Mouse (Mus musculus): ENCODE results near the gene Xrcc3.

Gene Xrcc3

GRCm38 (mm10) chr12:111813766-111814617, at the start of gene Xrcc3, which contains the start of gene Zfyve21:
Gene Xrcc3 (minus strand): TSS chr12:111813873.
Gene Zfyve21 (plus strand): TSS chr12:111814170.
- peak; percentile 97 for DNase-seq

GRCm38 (mm10) chr12:111855448-111855847, 41.8 kb upstream of the Xrcc3 start:
- DNase-seq, result no peak

GRCm38 (mm10) chr12:111853546-111853945, 39.9 kb upstream of the Xrcc3 start:
- no peak for DNase-seq

GRCm38 (mm10) chr12:111853011-111853436, 39.4 kb upstream of the Xrcc3 start:
- DNase-seq, result no peak

- peak; percentile 28 to 33 for DNase-seq
Observed at GRCm38 (mm10) chr12:111851745-111852144, 38.1 kb upstream of the Xrcc3 start.

GRCm38 (mm10) chr12:111851235-111851634, 37.6 kb upstream of the Xrcc3 start:
- peak in 1 of 2 experiments; percentile 31 for DNase-seq

- DNase-seq, result peak; percentile 50 to 56
Observed at GRCm38 (mm10) chr12:111848300-111848798, 34.7 kb upstream of the Xrcc3 start.

GRCm38 (mm10) chr12:111846815-111847214, 33.1 kb upstream of the Xrcc3 start:
- DNase-seq, result no peak

GRCm38 (mm10) chr12:111845953-111846352, 32.3 kb upstream of the Xrcc3 start:
- no peak for DNase-seq

GRCm38 (mm10) chr12:111843470-111843869, 29.8 kb upstream of the Xrcc3 start:
- no peak for DNase-seq

GRCm38 (mm10) chr12:111842565-111843433, 29.1 kb upstream of the Xrcc3 start:
- no peak for DNase-seq

- DNase-seq, result no peak
Observed at GRCm38 (mm10) chr12:111833457-111833856, 19.8 kb upstream of the Xrcc3 start.

- no peak for DNase-seq
Observed at GRCm38 (mm10) chr12:111832643-111833042, 19.0 kb upstream of the Xrcc3 start.

- DNase-seq, result no peak
Observed at GRCm38 (mm10) chr12:111830375-111830774, 16.7 kb upstream of the Xrcc3 start.

GRCm38 (mm10) chr12:111829954-111830353, 16.3 kb upstream of the Xrcc3 start:
- DNase-seq, result peak; percentile 74 to 75

- no peak for DNase-seq
Observed at GRCm38 (mm10) chr12:111829447-111829846, 15.8 kb upstream of the Xrcc3 start.

GRCm38 (mm10) chr12:111827556-111827955, 13.9 kb upstream of the Xrcc3 start:
- DNase-seq, result no peak

GRCm38 (mm10) chr12:111821931-111822330, 8.3 kb upstream of the Xrcc3 start:
- DNase-seq, result peak; percentile 71 to 75

GRCm38 (mm10) chr12:111820708-111821107, 7.0 kb upstream of the Xrcc3 start:
- no peak for DNase-seq

- DNase-seq, result no peak
Observed at GRCm38 (mm10) chr12:111819936-111820335, 6.3 kb upstream of the Xrcc3 start.

- DNase-seq, result no peak
Observed at GRCm38 (mm10) chr12:111817991-111818390, 4.3 kb upstream of the Xrcc3 start.

- no peak for DNase-seq
Observed at GRCm38 (mm10) chr12:111816967-111817366, 3.3 kb upstream of the Xrcc3 start.

GRCm38 (mm10) chr12:111816528-111816927, 2.9 kb upstream of the Xrcc3 start:
- no peak for DNase-seq

Data from cerebellum, postnatal 14 days (tissue).